Mouse (Mus musculus): ENCODE measurements at regions not wholly inside any gene's neighbourhood (a gene's known extent, or its start where the extent isn't known, plus 50 kb on each side); places are given as distances from the start of the nearest gene placed in this dataset.

DNA sequence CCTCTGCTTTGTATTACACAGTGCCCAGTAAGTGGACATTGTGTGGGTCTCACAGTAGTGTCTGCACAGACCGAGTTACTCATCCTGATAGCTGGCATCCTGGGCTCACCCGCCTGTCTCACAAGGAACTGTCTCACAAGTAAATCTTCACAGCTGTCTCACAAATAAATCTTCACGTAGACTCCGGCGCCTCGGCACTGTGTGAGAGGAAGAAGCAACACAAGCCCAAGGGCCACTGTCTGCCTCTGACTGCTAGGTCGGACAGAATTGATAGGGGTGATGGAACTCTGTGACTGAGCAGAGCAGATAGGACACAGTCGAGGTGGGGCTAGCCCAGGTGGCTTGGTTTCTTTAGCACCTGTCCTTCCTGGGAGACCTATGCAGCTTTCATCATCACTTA lies 136.2 kb upstream of the Thumpd2 start:
- H3K4me3 ChIP-seq (ENCODE audit: insufficient read depth, low read depth, low read length) = no peak overlapping the region
- TF ChIP-seq POLR2A (IDR thresholded peaks at IDR 0.05; ENCODE audit: insufficient read depth, low read depth, low read length) (no peak), CTCF (IDR thresholded peaks at IDR 0.05; ENCODE audit: insufficient read depth, low read depth, low read length) (no peak)
- H3K4me1 ChIP-seq (ENCODE audit: control insufficient read depth, insufficient read depth, low read length) = no peaks in the 10 kb centered on the region
- 83% methylated on average over 8 of the region's 8 CpGs for WGBS
- H3K27ac ChIP-seq (ENCODE audit: insufficient read depth, low read depth, low read length) = no peak overlapping the region

- Histone ChIP-seq H3K4me3 (ENCODE audit: insufficient read depth, low read depth, low read length) (no peak overlapping the region), H3K27ac (ENCODE audit: insufficient read depth, low read depth, low read length) (no peak overlapping the region), H3K4me1 (ENCODE audit: control insufficient read depth, insufficient read depth, low read length) (no peaks in the 10 kb centered on the region)
- TF ChIP-seq CTCF (IDR thresholded peaks at IDR 0.05; ENCODE audit: insufficient read depth, low read depth, low read length) (no peak), POLR2A (IDR thresholded peaks at IDR 0.05; ENCODE audit: insufficient read depth, low read depth, low read length) (no peak)
- WGBS = 88% methylated on average over 10 of the region's 10 CpGs
Observed at GRCm38 (mm10) chr17:81194006-81194405, 129.1 kb upstream of the Thumpd2 start.

GRCm38 (mm10) chr17:81193230-81193871 lies 128.5 kb upstream of the Thumpd2 start:
- H3K27ac ChIP-seq (ENCODE audit: insufficient read depth, low read depth, low read length) = no peak overlapping the region
- no peak overlapping the region for H3K4me3 ChIP-seq (ENCODE audit: insufficient read depth, low read depth, low read length)
- 50% methylated on average over 8 of the region's 8 CpGs for WGBS
- no peaks in the 10 kb centered on the region for H3K4me1 ChIP-seq (ENCODE audit: control insufficient read depth, insufficient read depth, low read length)
- TF ChIP-seq POLR2A (IDR thresholded peaks at IDR 0.05; ENCODE audit: insufficient read depth, low read depth, low read length) = no peak
- TF ChIP-seq CTCF (IDR thresholded peaks at IDR 0.05; ENCODE audit: insufficient read depth, low read depth, low read length) = no peak

DNA sequence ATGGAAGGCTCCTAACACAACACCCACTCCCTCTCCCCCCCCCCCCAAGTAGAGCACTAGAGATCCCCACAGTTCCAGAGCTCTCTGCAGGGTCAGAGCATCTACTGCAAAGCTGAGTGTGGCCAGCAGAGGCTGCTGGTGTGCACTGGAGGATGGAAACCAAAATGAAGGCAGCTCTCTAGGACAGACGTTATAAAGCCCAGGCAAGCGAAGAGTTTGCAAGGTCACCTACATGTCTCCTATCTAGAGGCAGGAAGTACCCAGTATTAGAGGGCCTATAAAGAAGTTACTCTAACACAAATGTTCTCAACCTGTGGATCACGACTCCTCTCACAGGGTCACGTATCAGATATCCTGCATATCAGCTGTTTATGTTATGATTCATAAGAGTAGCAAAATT lies 125.1 kb upstream of the Thumpd2 start:
- H3K4me1 ChIP-seq (ENCODE audit: control insufficient read depth, insufficient read depth, low read length) = no peaks in the 10 kb centered on the region
- H3K4me3 ChIP-seq (ENCODE audit: insufficient read depth, low read depth, low read length) = no peak overlapping the region
- no peak overlapping the region for H3K27ac ChIP-seq (ENCODE audit: insufficient read depth, low read depth, low read length)
- no peak for TF ChIP-seq POLR2A (IDR thresholded peaks at IDR 0.05; ENCODE audit: insufficient read depth, low read depth, low read length)
- peak; percentile 69 for TF ChIP-seq CTCF (IDR thresholded peaks at IDR 0.05; ENCODE audit: insufficient read depth, low read depth, low read length)
- 60% methylated on average over 4 of the region's 4 CpGs for WGBS

DNA sequence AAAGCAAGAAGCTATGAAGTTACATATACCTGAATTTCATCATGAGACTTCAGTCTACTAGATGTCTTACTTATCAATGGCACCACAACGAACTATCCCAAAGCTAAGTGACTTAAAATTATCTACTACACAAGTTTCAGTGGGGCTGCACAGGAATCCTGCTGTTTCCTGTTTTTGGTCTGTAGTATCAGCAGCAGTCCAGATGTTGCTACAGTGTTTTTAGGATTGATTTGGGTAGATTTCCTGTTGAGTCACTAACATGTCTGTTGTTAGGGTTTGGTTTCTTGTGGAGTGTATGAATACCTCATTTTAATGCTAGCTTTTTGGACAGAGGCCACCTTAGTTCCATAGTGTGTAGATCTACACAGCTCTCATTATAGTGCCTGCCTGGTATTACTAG lies 120.8 kb upstream of the Thumpd2 start:
- TF ChIP-seq POLR2A (IDR thresholded peaks at IDR 0.05; ENCODE audit: insufficient read depth, low read depth, low read length) = no peak
- TF ChIP-seq CTCF (IDR thresholded peaks at IDR 0.05; ENCODE audit: insufficient read depth, low read depth, low read length) = no peak
- H3K4me3 ChIP-seq (ENCODE audit: insufficient read depth, low read depth, low read length) = no peak overlapping the region
- H3K4me1 ChIP-seq (ENCODE audit: control insufficient read depth, insufficient read depth, low read length) = no peaks in the 10 kb centered on the region
- no peak overlapping the region for H3K27ac ChIP-seq (ENCODE audit: insufficient read depth, low read depth, low read length)
- 89% methylated on average over 1 of the region's 1 CpGs for WGBS

DNA sequence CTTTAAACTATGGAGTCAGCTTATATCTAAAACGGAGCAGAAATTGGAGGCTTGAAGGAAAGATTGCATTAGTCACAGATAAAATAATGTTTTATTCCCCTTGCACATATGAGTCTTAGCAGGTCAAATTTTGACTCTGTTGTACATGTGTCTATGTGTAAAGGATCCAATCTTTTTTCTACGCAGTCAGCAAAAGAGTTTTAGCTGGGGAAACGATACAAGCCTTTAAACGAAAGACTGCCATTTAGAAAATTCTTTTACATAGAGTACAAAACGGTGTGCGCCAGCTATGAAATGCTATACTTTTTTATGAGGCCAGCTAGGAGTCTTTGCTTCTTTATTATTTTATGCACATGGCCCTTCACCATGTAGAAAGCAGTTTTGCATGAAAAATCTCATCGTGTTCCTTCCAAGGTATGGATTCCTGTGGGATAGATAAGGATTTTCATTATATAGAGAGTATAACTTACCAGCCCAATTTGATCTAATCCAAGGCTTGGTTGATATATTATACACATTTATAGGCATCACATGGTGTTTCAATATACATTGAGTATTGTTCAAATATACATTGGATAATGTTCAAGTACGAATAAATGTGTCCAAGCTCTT lies 116.0 kb upstream of the Thumpd2 start:
- Histone ChIP-seq H3K4me3 (ENCODE audit: insufficient read depth, low read depth, low read length) (no peak overlapping the region), H3K4me1 (ENCODE audit: control insufficient read depth, insufficient read depth, low read length) (0 out of 2 replicates have a peak, but pooled peaks cover 3% of the 10 kb centered on the region), H3K27ac (ENCODE audit: insufficient read depth, low read depth, low read length) (no peak overlapping the region)
- 93% methylated on average over 8 of the region's 8 CpGs for WGBS
- TF ChIP-seq POLR2A (IDR thresholded peaks at IDR 0.05; ENCODE audit: insufficient read depth, low read depth, low read length) = no peak
- no peak for TF ChIP-seq CTCF (IDR thresholded peaks at IDR 0.05; ENCODE audit: insufficient read depth, low read depth, low read length)

GRCm38 (mm10) chr17:81176306-81176705 lies 111.4 kb upstream of the Thumpd2 start:
- TF ChIP-seq CTCF (IDR thresholded peaks at IDR 0.05; ENCODE audit: insufficient read depth, low read depth, low read length) (no peak), POLR2A (IDR thresholded peaks at IDR 0.05; ENCODE audit: insufficient read depth, low read depth, low read length) (no peak)
- H3K4me1 ChIP-seq (ENCODE audit: control insufficient read depth, insufficient read depth, low read length) = 0 out of 2 replicates have a peak, but pooled peaks cover 3% of the 10 kb centered on the region
- WGBS = 78% methylated on average over 3 of the region's 3 CpGs

GRCm38 (mm10) chr17:81175877-81176276 lies 111.0 kb upstream of the Thumpd2 start:
- no peak for TF ChIP-seq POLR2A (IDR thresholded peaks at IDR 0.05; ENCODE audit: insufficient read depth, low read depth, low read length)
- no peak for TF ChIP-seq CTCF (IDR thresholded peaks at IDR 0.05; ENCODE audit: insufficient read depth, low read depth, low read length)
- WGBS = 47% methylated on average over 4 of the region's 4 CpGs
- Histone ChIP-seq H3K4me3 (ENCODE audit: insufficient read depth, low read depth, low read length) (no peak overlapping the region), H3K4me1 (ENCODE audit: control insufficient read depth, insufficient read depth, low read length) (0 out of 2 replicates have a peak, but pooled peaks cover 3% of the 10 kb centered on the region), H3K27ac (ENCODE audit: insufficient read depth, low read depth, low read length) (no peak overlapping the region)

More at GRCm38 (mm10) chr17:81176306-81176705, 111.4 kb upstream of the Thumpd2 start:
- no peak overlapping the region for H3K4me3 ChIP-seq (ENCODE audit: insufficient read depth, low read depth, low read length)
- H3K27ac ChIP-seq (ENCODE audit: insufficient read depth, low read depth, low read length) = no peak overlapping the region

- WGBS = 86% methylated on average over 3 of the region's 3 CpGs
- Histone ChIP-seq H3K27ac (ENCODE audit: insufficient read depth, low read depth, low read length) (no peak overlapping the region), H3K4me1 (ENCODE audit: control insufficient read depth, insufficient read depth, low read length) (0 out of 2 replicates have a peak, but pooled peaks cover 3% of the 10 kb centered on the region), H3K4me3 (ENCODE audit: insufficient read depth, low read depth, low read length) (no peak overlapping the region)
- TF ChIP-seq CTCF (IDR thresholded peaks at IDR 0.05; ENCODE audit: insufficient read depth, low read depth, low read length) (no peak), POLR2A (IDR thresholded peaks at IDR 0.05; ENCODE audit: insufficient read depth, low read depth, low read length) (no peak)
Observed at GRCm38 (mm10) chr17:81172943-81173342, 108.1 kb upstream of the Thumpd2 start.
